Mouse (Mus musculus): Measurements from ENCODE around the gene Arfgef2. TPM values are rescaled to one million over a fixed set of nuclear protein-coding genes. Genes with fewer than 3 reads are reported as not detected.

The Arfgef2 gene
- 23.1 TPM for polyA plus RNA-seq (2017; shearing (Covaris generic))

GRCm38 (mm10) chr2:166805250-166806172, at the start of gene Arfgef2:
TSS of gene Arfgef2 (plus strand) at chr2:166805588.

GRCm38 (mm10) chr2:166792355-166792754, 13.0 kb upstream of the Arfgef2 start, which contains the start of gene Trp53rkb:
TSS of gene Trp53rkb (plus strand) at chr2:166792531.

GRCm38 (mm10) chr2:166905711-166906522, 100.5 kb downstream of the Arfgef2 start, which contains the start of gene Cse1l:
TSS of gene Cse1l (plus strand) at chr2:166906040.

Other genes with a start within 250 kb of the Arfgef2 start
- gene Prex1, start 91.8 kb upstream of the Arfgef2 start, polyA plus RNA-seq (2017; shearing (Covaris generic)), result 212 TPM
- gene Trp53rkb, start 13.1 kb upstream of the Arfgef2 start, polyA plus RNA-seq (2017; shearing (Covaris generic)), result 3.8 TPM
- gene Cse1l, start 100.5 kb downstream of the Arfgef2 start, polyA plus RNA-seq (2017; shearing (Covaris generic)), result 106 TPM
- gene Stau1, start 190.7 kb downstream of the Arfgef2 start, polyA plus RNA-seq (2017; shearing (Covaris generic)), result 98.2 TPM
- 68.1 TPM for gene Ddx27, start 209.6 kb downstream of the Arfgef2 start, polyA plus RNA-seq (2017; shearing (Covaris generic))